Mouse (Mus musculus): ENCODE measurements around the gene Gm37419. TPM values are rescaled to one million over a fixed set of nuclear protein-coding genes. Genes with fewer than 3 reads are reported as not detected.

The Gm37419 gene
- polyA plus RNA-seq, 1 experiment from 2014 or later = not detected

DNA sequence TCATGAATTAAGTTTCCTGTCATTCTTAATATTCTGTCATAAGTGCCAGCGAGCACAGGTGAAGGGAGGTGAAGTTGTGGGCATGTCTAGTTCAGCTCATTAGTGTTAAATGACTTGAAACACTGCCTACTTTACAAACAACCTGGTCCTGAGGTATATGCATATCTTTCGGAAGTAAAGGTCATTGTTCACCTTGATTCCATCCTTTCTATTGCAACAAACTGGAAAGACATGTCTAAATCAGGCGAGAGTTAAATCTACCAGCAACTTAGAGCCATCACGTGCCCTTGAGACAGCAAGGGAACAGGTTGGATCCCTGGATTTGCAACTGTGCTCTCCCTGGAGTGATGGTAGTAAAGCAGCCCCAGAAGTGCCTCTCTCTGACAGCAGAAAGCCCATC lies 34.3 kb downstream of the Gm37419 start:
- Histone ChIP-seq H3K4me1 (replicated peaks; ENCODE audit: control insufficient read depth, insufficient read depth, low read length) (no peaks in the 10 kb centered on the region), H3K36me3 (ENCODE audit: control insufficient read depth, insufficient read depth, low read length) (no peaks in the 10 kb centered on the region), H3K9me3 (ENCODE audit: control insufficient read depth, low read length) (no peaks in the 10 kb centered on the region), H3K27me3 (replicated peaks; ENCODE audit: control insufficient read depth, insufficient read depth, low read length) (no peaks in the 10 kb centered on the region), H3K4me2 (ENCODE audit: low read length) (no peak overlapping the region), H3K4me3 (ENCODE audit: low read depth, low read length) (no peak overlapping the region), H3K9ac (ENCODE audit: low read length) (no peak overlapping the region), H3K27ac (ENCODE audit: low read depth) (no peak overlapping the region)
- no peak for ATAC-seq (replicated peaks; ENCODE audit: low FRiP score, low TSS enrichment, low read depth)
- WGBS = 77% methylated on average over 4 of the region's 4 CpGs
- DNase-seq (ENCODE audit: low spot score) = no peak

DNA sequence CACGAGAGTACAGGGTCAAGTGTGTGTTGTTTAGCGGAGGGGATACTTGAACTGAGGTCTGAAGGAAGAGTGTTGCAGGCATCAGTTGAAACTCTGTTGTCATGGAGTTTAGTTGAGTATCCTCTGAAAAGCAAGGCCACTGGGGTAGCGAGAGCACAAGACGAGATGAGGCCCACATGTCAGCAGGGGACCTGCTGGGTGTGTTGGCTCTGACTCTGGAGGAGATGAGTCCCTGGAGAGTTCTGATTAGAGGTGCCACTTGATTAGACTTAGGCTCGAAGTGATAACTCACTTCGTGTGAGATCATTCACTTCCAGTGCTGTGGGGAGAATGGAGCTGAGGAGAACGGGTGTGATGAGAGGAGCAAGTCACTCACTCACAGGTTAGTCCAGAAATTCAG lies 37.2 kb downstream of the Gm37419 start:
- H3K9me3 ChIP-seq (ENCODE audit: control insufficient read depth, low read length) = no peaks in the 10 kb centered on the region
- no peak overlapping the region for H3K9ac ChIP-seq (ENCODE audit: low read length)
- ATAC-seq (replicated peaks; ENCODE audit: low FRiP score, low TSS enrichment, low read depth) (no peak), DNase-seq (ENCODE audit: low spot score) (no peak)
- H3K4me2 ChIP-seq (ENCODE audit: low read length) = no peak overlapping the region
- no peak overlapping the region for H3K27ac ChIP-seq (ENCODE audit: low read depth)
- no peaks in the 10 kb centered on the region for H3K4me1 ChIP-seq (replicated peaks; ENCODE audit: control insufficient read depth, insufficient read depth, low read length)
- no peaks in the 10 kb centered on the region for H3K27me3 ChIP-seq (replicated peaks; ENCODE audit: control insufficient read depth, insufficient read depth, low read length)
- WGBS = 59% methylated on average over 7 of the region's 7 CpGs
- H3K36me3 ChIP-seq (ENCODE audit: control insufficient read depth, insufficient read depth, low read length) = no peaks in the 10 kb centered on the region
- H3K4me3 ChIP-seq (ENCODE audit: low read depth, low read length) = no peak overlapping the region

DNA sequence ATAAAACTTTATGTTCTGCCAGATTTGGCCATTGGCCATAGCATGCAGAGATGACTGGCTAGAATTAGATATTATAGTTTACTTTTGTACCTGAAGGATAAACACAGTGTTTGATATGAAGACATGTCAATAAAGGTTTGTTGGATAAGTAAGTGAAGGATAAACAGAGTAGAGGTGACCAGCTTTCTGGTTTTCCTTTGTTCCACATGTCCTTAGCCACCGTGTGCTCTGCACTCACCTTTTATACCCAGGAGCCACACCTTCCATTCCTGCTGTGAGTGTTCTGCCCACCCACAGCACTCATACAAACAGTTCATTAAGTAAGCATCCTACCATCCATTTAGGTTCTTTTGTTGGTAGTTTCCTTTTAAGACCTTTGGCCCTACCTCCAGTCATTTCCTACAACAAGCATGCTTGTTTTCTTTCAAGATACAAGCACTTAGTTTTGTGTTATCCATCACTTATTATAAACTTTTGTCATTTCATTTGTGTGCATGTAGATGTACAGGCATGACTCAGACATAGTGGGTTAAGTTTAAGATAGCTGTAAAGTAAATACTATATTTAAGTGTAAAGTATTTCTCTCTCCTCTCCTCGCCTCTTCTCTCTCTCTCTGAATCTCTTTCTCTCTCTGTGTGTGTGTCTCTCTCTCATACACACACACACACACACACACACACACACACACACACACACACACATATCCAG lies 41.8 kb downstream of the Gm37419 start:
- no peaks in the 10 kb centered on the region for H3K36me3 ChIP-seq (ENCODE audit: control insufficient read depth, insufficient read depth, low read length)
- H3K4me2 ChIP-seq (ENCODE audit: low read length) = no peak overlapping the region
- no peaks in the 10 kb centered on the region for H3K27me3 ChIP-seq (replicated peaks; ENCODE audit: control insufficient read depth, insufficient read depth, low read length)
- WGBS = 67% methylated on average over 2 of the region's 2 CpGs
- H3K4me1 ChIP-seq (replicated peaks; ENCODE audit: control insufficient read depth, insufficient read depth, low read length) = no peaks in the 10 kb centered on the region
- no peak overlapping the region for H3K9ac ChIP-seq (ENCODE audit: low read length)
- H3K27ac ChIP-seq (ENCODE audit: low read depth) = no peak overlapping the region
- DNase-seq (ENCODE audit: low spot score) (no peak), ATAC-seq (replicated peaks; ENCODE audit: low FRiP score, low TSS enrichment, low read depth) (no peak)
- no peak overlapping the region for H3K4me3 ChIP-seq (ENCODE audit: low read depth, low read length)
- no peaks in the 10 kb centered on the region for H3K9me3 ChIP-seq (ENCODE audit: control insufficient read depth, low read length)

DNA sequence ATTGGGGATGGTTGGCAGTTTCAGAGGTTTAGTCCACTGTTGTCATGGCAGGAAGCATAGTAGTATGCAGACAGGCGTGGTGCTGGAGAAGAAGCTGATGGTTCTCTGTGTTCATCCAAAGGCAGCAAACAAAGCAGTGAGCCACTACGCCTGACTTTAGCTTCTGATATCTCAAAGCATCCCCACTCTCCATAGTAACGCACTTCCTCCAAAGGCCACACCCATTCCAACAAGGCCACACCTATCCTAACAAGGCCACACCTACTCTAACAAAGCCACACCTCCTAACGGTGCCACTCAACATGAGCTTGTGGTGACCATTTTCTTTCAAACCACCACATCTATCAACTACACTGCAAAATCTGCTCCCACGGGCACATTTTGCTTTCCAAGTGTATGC lies 45.0 kb downstream of the Gm37419 start:
- Histone ChIP-seq H3K4me2 (ENCODE audit: low read length) (no peak overlapping the region), H3K27me3 (replicated peaks; ENCODE audit: control insufficient read depth, insufficient read depth, low read length) (no peaks in the 10 kb centered on the region), H3K27ac (ENCODE audit: low read depth) (no peak overlapping the region), H3K9me3 (ENCODE audit: control insufficient read depth, low read length) (no peaks in the 10 kb centered on the region), H3K36me3 (ENCODE audit: control insufficient read depth, insufficient read depth, low read length) (no peaks in the 10 kb centered on the region), H3K4me1 (replicated peaks; ENCODE audit: control insufficient read depth, insufficient read depth, low read length) (no peaks in the 10 kb centered on the region), H3K4me3 (ENCODE audit: low read depth, low read length) (no peak overlapping the region), H3K9ac (ENCODE audit: low read length) (no peak overlapping the region)
- 92% methylated on average over 5 of the region's 5 CpGs for WGBS
- DNase-seq (ENCODE audit: low spot score) = no peak
- no peak for ATAC-seq (replicated peaks; ENCODE audit: low FRiP score, low TSS enrichment, low read depth)

DNA sequence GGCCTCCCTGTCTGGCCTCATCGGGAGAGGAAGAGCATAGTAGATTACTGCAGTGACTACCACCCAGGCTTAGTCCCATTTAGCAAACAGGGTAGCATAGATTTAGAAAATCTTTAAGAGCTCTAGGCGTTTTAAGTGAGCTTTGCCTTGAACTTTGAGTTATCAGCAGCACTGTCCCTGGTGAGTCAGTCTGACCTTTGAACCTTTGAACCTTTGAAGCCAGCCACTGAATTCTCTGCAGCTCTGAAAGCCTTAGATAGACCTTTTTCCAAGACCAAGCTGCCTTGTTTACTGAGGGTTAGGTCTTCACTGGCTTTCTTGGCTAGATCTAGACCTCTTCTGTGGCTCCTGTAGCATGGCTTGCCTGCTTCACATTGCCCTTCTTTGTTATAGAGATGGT lies 46.2 kb downstream of the Gm37419 start:
- H3K4me3 ChIP-seq (ENCODE audit: low read depth, low read length) = no peak overlapping the region
- no peak for DNase-seq (ENCODE audit: low spot score)
- H3K9ac ChIP-seq (ENCODE audit: low read length) = no peak overlapping the region
- H3K27ac ChIP-seq (ENCODE audit: low read depth) = no peak overlapping the region
- H3K36me3 ChIP-seq (ENCODE audit: control insufficient read depth, insufficient read depth, low read length) = no peaks in the 10 kb centered on the region
- H3K4me2 ChIP-seq (ENCODE audit: low read length) = no peak overlapping the region
- no peaks in the 10 kb centered on the region for H3K27me3 ChIP-seq (replicated peaks; ENCODE audit: control insufficient read depth, insufficient read depth, low read length)
- no peaks in the 10 kb centered on the region for H3K9me3 ChIP-seq (ENCODE audit: control insufficient read depth, low read length)
- no peak for ATAC-seq (replicated peaks; ENCODE audit: low FRiP score, low TSS enrichment, low read depth)
- 50% methylated on average over 2 of the region's 2 CpGs for whole genome bisulfite sequencing
- no peaks in the 10 kb centered on the region for H3K4me1 ChIP-seq (replicated peaks; ENCODE audit: control insufficient read depth, insufficient read depth, low read length)

DNA sequence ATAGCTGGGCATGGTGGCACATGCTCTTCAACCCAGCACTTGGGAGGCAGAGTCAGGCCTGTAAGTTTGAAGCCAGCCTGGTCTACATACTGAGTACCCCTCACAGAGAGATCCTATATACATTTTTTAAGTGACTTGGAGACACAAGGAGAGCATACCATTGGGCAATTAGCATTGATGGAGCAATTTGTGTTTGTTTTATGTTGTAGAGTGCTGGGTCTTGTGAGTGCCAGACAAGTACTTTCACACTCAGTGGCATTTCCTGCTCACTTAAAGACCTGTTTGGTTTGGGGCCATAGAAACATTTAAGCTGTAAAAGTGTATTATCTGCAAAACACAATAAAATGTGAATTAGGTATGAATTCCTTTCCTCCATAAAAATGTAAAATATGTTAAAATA lies 47.5 kb downstream of the Gm37419 start:
- Histone ChIP-seq H3K4me1 (replicated peaks; ENCODE audit: control insufficient read depth, insufficient read depth, low read length) (no peaks in the 10 kb centered on the region), H3K4me2 (ENCODE audit: low read length) (no peak overlapping the region), H3K27ac (ENCODE audit: low read depth) (no peak overlapping the region), H3K36me3 (ENCODE audit: control insufficient read depth, insufficient read depth, low read length) (no peaks in the 10 kb centered on the region), H3K9me3 (ENCODE audit: control insufficient read depth, low read length) (no peaks in the 10 kb centered on the region), H3K9ac (ENCODE audit: low read length) (no peak overlapping the region), H3K4me3 (ENCODE audit: low read depth, low read length) (no peak overlapping the region), H3K27me3 (replicated peaks; ENCODE audit: control insufficient read depth, insufficient read depth, low read length) (no peaks in the 10 kb centered on the region)
- ATAC-seq (replicated peaks; ENCODE audit: low FRiP score, low TSS enrichment, low read depth) (no peak), DNase-seq (ENCODE audit: low spot score) (no peak)

DNA sequence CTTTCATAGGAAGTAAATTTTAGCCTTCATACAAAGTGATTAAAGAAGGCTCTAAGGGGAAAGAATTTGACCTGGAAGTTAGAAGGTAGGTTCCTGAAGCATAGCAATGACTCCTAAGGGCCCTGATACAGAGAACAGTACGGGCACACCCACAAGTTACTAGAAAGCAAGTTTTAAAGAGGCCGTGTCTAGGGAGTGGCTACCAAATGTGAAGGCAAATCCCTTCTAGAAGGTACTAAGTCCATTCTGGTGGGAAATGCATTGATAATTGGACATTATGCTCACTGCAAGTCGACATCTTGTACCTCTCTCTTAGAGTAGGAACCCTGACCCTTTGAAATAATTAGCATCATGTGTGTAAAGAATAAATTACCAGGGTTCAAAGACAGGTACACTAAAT lies 48.1 kb downstream of the Gm37419 start:
- ATAC-seq (replicated peaks; ENCODE audit: low FRiP score, low TSS enrichment, low read depth) = no peak
- Histone ChIP-seq H3K4me2 (ENCODE audit: low read length) (no peak overlapping the region), H3K4me1 (replicated peaks; ENCODE audit: control insufficient read depth, insufficient read depth, low read length) (no peaks in the 10 kb centered on the region), H3K4me3 (ENCODE audit: low read depth, low read length) (no peak overlapping the region), H3K9me3 (ENCODE audit: control insufficient read depth, low read length) (no peaks in the 10 kb centered on the region), H3K27ac (ENCODE audit: low read depth) (no peak overlapping the region), H3K27me3 (replicated peaks; ENCODE audit: control insufficient read depth, insufficient read depth, low read length) (no peaks in the 10 kb centered on the region), H3K36me3 (ENCODE audit: control insufficient read depth, insufficient read depth, low read length) (no peaks in the 10 kb centered on the region), H3K9ac (ENCODE audit: low read length) (no peak overlapping the region)
- DNase-seq (ENCODE audit: low spot score) = no peak
- WGBS = 85% methylated on average over 3 of the region's 3 CpGs

Other genes with a start within 250 kb of the Gm37419 start
- 6.4 TPM in 1 of 2 replicates, not detected in the other for gene Sst, start 97.5 kb upstream of the Gm37419 start, polyA plus RNA-seq (2014; fragmentation: Nextera tagmentation; extraction: Ambion mirVana)
- not detected in 2 replicates for gene Rtp2, start 56.1 kb upstream of the Gm37419 start, polyA plus RNA-seq (2014; fragmentation: Nextera tagmentation; extraction: Ambion mirVana)
- 0.49 and 0.95 TPM in 2 replicates for gene Bcl6, start 370 bp downstream of the Gm37419 start, polyA plus RNA-seq (2014; fragmentation: Nextera tagmentation; extraction: Ambion mirVana)

All from intestine, embryonic 14.5 days (tissue).